Mouse (Mus musculus) embryonic facial prominence, embryonic 12.5 days (tissue): Measurements from ENCODE around the gene Cdk10. TPM values are rescaled to one million over a fixed set of nuclear protein-coding genes. Genes with fewer than 3 reads are reported as not detected.
"Not testable (repeated sequence)": the region's sequence is repeated elsewhere in the genome, so short reads cannot be mapped to it uniquely, and the experiment has no call there.

Experiments
- ATAC-seq: fragments of 200-750 bp; cut with Nextera tagmentation; 2 replicates; pipeline ENCODE4 v1.8.0; 2017; ENCODE audit not compliant: insufficient number of reproducible peaks, insufficient read depth, low FRiP score, low TSS enrichment
- H3K27ac ChIP-seq: fragments of 300-500 bp; sonication (generic); 2 replicates; pipeline ENCODE4 v1.5.1; 2016; ENCODE audit warnings: mild to moderate bottlenecking
- H3K27me3 ChIP-seq: fragments of 300-500 bp; sonication (generic); 2 replicates; pipeline ENCODE4 v1.6.1; 2016; ENCODE audit warnings: mild to moderate bottlenecking, moderate library complexity
- H3K36me3 ChIP-seq: fragments of 300-500 bp; sonication (generic); 2 replicates; pipeline ENCODE4 v1.6.1; 2016; ENCODE audit warnings: mild to moderate bottlenecking
- H3K4me1 ChIP-seq: fragments of 300-500 bp; sonication (generic); 2 replicates; pipeline ENCODE4 v1.6.1; 2016
- H3K4me2 ChIP-seq: fragments of 300-500 bp; sonication (generic); replicated peaks from 2 replicates; pipeline ENCODE4 v1.6.1; 2016; ENCODE audit warnings: mild to moderate bottlenecking, moderate library complexity
- H3K4me3 ChIP-seq: fragments of 300-500 bp; sonication (generic); 2 replicates; pipeline ENCODE4 v1.5.1; 2016; ENCODE audit warnings: mild to moderate bottlenecking
- H3K9ac ChIP-seq: fragments of 300-500 bp; sonication (generic); 2 replicates; pipeline ENCODE4 v1.6.1; 2016; ENCODE audit warnings: mild to moderate bottlenecking, moderate library complexity
- H3K9me3 ChIP-seq: fragments of 300-500 bp; sonication (generic); 2 replicates; pipeline ENCODE4 v1.6.1; 2016; ENCODE audit warnings: mild to moderate bottlenecking, moderate library complexity
- WGBS: fragments of 180-500 bp; shearing (Covaris S2); methylation state at CpG from one replicate; pipeline ENCODE4 v1.1.7; 2016; 5-methylcytosine and 5-hydroxymethylcytosine counted together
- polyA plus RNA-seq: library from polyadenylated mRNA; unstranded; fragments of >200 nt; fragmentation: Nextera tagmentation; extraction: Ambion mirVana; gene quantifications from 2 replicates; pipeline ENCODE4 v1.2.1, GENCODE M21; 2016

Gene Cdk10
- polyA plus RNA-seq, 1 experiment from 2014 or later, result 38.5 TPM

DNA sequence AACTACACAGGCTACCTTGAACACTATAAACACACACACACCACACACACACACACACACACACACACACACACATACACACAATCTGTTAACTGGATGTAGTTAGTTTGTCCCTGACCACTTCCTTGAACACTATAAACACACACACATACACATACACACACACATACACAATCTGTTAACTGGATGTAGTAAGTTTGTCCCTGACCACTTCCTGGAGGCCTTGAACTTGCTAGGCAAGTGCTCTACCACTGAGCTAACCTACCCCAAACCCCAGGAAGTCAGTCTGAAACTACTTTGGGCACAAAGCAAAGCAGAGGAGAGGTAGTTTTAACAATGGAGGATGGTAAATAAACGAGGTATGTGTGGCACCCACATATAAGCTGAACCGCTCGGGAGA lies 21.1 kb upstream of the Cdk10 start:
- H3K36me3 ChIP-seq, result peaks cover 37% of the 10 kb centered on the region
- no peak overlapping the region for H3K4me3 ChIP-seq
- no peaks in the 10 kb centered on the region for H3K27me3 ChIP-seq
- H3K9ac ChIP-seq, result no peak overlapping the region
- H3K9me3 ChIP-seq, result no peaks in the 10 kb centered on the region
- no peak overlapping the region for H3K4me2 ChIP-seq
- no peak overlapping the region for H3K27ac ChIP-seq
- H3K4me1 ChIP-seq, result no peaks in the 10 kb centered on the region
- WGBS, result 82% methylated on average over 3 of the region's 3 CpGs
- no peak for ATAC-seq

DNA sequence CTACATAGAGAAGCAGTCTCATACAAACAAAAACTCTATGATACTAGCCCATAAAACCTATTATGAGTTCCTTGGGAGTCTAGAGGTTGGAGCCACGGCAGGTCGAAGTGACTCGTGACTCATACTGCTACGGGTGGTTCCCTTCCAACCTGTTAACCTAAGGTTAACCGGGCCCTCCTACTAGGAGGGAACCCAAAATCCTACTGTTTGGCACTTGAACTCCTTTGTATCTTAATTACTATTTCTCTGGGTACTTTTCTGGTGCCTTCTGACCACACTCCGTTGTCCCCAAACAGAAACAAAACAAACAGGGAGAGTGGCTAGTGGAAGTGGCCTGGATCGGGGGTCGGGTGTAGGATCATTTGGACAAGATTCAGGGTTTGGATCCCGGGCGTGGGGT lies 12.8 kb upstream of the Cdk10 start:
- Histone ChIP-seq H3K4me1 (peaks cover 19% of the 10 kb centered on the region), H3K4me3 (peak overlapping the region; percentile 97), H3K27ac (no peak overlapping the region), H3K9me3 (no peaks in the 10 kb centered on the region), H3K9ac (peak overlapping the region; percentile 92), H3K36me3 (peaks cover 30% of the 10 kb centered on the region), H3K27me3 (no peaks in the 10 kb centered on the region), H3K4me2 (peak overlapping the region; percentile 94)
- ATAC-seq, result no peak
- WGBS, result 49% methylated on average over 10 of the region's 10 CpGs

DNA sequence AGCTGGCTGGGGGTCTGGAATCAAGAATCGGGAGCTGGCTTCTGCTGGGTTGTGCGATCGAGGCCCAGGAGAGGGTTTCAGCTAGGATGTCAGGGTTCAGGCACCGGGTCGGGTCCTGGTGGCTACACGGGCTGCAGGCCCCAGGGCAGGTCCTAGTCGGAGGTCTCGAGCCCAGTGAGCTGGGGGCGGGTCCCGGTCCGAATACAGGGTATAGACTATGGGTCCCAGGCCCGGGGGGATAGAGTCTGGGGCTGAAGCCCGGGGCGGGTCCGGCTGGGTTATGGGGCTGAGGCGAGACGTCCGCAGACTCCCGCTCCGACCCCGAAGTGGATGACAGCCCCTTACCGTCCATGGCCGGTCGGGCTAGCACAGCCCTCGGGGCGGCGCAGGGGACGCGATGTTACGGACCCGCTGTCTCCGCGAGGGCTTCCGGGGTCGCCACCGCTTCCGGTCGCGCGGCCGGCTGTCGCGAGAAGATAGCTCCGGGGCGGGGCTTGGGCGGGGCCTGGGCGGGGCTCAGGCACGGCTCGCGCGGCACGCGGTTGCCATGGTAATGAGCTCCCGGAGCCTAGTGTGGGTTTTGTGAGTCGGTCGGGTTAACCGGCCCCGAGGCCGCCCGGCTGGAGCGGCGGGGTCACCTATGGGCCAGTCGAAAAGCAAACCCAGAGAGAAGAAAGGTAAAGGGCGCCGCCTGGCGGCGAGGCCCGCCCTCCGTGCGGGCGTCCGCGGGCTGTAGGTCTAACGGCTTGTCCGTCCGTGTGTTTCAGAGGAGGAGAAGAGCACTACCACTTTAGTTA lies 12.1 kb upstream of the Cdk10 start, which contains the start of the genes Chmp1a and Spata33:
Chmp1a (minus strand) TSS at position 443 of the 797 bp plus-strand sequence.
Spata33 (plus strand) TSS at position 512 of the 797 bp plus-strand sequence.
- Histone ChIP-seq H3K9ac (peak within 1 kb of the TSS; percentile 92), H3K36me3 (peaks cover 24% of the 10 kb centered on the region), H3K9me3 (no peaks in the 10 kb centered on the region), H3K4me3 (peak within 1 kb of the TSS; percentile 97), H3K4me2 (peak within 1 kb of the TSS; percentile 94), H3K27ac (peak within 1 kb of the TSS; percentile 57), H3K4me1 (peaks cover 19% of the 10 kb centered on the region), H3K27me3 (no peaks in the 10 kb centered on the region)
- ATAC-seq, result peak; percentile 90
- WGBS, result under 1% methylated on average over 76 of the region's 76 CpGs

DNA sequence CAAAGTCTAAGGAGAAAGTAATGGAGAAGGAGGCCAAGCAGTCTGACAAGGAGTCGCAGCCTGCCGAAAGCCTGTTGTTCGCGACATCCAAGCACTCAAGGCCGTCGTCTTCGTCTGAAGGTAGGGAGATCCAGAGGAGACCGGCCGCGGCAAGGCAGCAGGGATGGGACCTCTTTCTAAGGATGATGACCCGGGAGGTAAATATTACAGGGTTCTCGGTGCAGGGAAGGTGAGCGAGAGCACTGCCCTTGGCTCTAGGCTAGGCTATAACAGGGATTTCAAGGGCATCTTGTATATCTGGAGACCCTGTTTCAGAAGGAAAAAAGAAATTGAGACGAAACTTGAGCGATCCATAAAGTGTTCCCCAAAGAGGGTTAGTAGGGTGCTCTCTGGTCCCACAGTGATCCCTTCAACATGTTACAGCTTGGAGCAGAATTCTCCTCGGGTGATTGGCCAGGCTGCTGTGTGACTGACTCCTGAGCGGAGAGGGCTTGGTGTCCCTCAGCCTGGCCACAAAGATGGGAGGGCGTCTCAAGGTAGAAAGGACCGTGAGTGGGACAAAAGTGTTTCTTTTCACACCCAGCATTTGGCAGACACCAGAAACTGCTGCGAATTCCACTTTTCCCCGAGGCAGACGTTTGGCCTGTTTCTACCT lies 11.4 kb upstream of the Cdk10 start:
- ATAC-seq, result 0 out of 2 replicates have a peak, but pooled peaks have one; percentile 11
- Histone ChIP-seq H3K27ac (peak overlapping the region; percentile 57), H3K4me2 (peak overlapping the region; percentile 94), H3K4me3 (peak overlapping the region; percentile 97), H3K27me3 (no peaks in the 10 kb centered on the region), H3K4me1 (peaks cover 19% of the 10 kb centered on the region), H3K9ac (peak overlapping the region; percentile 92), H3K36me3 (peaks cover 16% of the 10 kb centered on the region), H3K9me3 (no peaks in the 10 kb centered on the region)
- WGBS, result 21% methylated on average over 22 of the region's 22 CpGs

DNA sequence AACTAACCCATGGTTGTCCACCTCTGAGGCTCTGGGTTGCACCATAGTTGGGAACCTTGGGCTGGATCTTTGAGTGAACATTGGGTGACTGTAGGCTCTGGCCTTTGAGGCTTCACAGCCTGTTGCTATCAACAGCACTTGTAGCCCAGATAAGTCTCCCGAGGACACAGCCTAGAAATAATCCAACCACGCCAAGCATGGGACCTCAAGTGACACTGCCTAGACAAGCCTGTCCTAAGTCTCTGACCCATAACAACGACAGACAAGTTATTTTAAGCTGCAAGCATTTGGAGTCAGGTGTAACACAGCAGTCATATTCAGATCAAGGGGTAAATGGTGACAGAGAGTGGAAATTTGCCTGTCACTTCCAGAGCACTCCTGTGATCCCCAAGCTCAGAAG lies 9.2 kb upstream of the Cdk10 start:
- Histone ChIP-seq H3K9me3 (no peaks in the 10 kb centered on the region), H3K27ac (no peak overlapping the region), H3K4me2 (no peak overlapping the region), H3K36me3 (no peaks in the 10 kb centered on the region), H3K4me1 (peaks cover 19% of the 10 kb centered on the region), H3K9ac (no peak overlapping the region), H3K4me3 (no peak overlapping the region), H3K27me3 (no peaks in the 10 kb centered on the region)
- no peak for ATAC-seq
- 73% methylated on average over 3 of the region's 3 CpGs for WGBS

DNA sequence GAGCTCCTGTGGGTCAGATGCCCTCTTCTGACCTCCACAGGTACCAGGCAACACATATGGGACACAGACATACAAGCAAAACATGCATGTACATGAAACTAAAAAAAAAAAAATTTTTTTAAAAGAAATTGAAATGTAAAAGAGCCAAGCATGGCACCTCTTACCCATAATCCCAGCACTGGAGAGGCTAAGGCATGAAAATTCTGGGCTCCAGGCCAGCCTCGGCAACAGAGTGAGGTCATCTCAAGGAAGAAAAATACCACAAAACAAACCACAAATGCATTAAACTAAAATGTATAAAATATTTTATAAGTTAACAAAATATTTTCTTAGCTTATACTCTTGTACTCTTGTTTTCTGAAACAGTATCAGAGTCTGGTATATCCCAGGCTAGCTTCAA lies 3.7 kb upstream of the Cdk10 start:
- Histone ChIP-seq H3K27me3 (no peaks in the 10 kb centered on the region), H3K4me3 (no peak overlapping the region), H3K36me3 (no peaks in the 10 kb centered on the region), H3K4me1 (peaks cover 13% of the 10 kb centered on the region), H3K9me3 (no peaks in the 10 kb centered on the region), H3K9ac (no peak overlapping the region), H3K27ac (no peak overlapping the region), H3K4me2 (no peak overlapping the region)
- WGBS, result 85% methylated on average over 1 of the region's 1 CpGs
- no peak for ATAC-seq

DNA sequence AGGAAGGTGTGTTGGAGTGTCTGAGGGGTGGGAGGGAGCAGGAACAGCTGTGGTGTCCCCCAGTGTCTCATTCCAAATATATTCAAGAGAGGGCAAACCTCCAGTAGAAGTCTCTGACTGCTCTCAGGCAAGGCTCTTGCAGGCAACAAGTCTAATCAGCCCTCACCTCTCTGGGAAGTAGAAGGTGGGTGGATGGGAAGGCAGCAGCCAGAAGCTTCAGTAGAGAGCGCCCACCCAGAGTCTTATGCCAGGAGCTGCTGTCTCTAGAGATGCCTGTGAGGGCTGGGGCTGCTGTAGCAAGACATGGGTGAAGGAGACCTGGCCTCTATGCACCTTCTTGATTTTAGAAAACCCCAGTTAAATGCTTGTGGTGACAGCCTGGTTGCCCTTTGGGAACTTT lies 3.8 kb downstream of the Cdk10 start:
- Histone ChIP-seq H3K9ac (no peak overlapping the region), H3K4me3 (no peak overlapping the region), H3K9me3 (no peaks in the 10 kb centered on the region), H3K4me2 (no peak overlapping the region), H3K27ac (no peak overlapping the region), H3K36me3 (peaks cover 31% of the 10 kb centered on the region), H3K27me3 (peaks cover 12% of the 10 kb centered on the region), H3K4me1 (peaks cover 14% of the 10 kb centered on the region)
- ATAC-seq, result no peak
- WGBS, result 100% methylated on average over 1 of the region's 1 CpGs

DNA sequence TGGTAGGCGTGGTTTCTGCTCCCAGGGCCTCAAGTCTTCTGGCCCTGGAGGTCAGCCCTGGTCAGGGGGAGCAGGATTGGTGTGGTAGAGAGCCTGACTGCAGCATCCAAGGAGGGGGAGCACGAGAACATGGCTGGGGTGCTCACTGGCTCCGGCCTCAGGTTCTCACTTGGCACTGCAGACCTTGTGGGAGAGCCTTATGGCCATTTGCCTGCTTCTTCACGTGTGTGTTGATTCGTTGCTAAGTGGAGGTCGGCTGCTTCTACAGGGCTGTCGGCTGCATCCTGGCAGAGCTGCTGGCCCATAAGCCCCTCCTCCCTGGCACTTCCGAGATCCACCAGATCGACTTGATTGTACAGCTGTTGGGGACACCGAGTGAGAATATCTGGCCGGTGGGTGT lies 5.7 kb downstream of the Cdk10 start:
- H3K4me2 ChIP-seq, H3K27ac ChIP-seq, H3K9me3 ChIP-seq, H3K4me3 ChIP-seq, H3K9ac ChIP-seq, ATAC-seq: not testable (repeated sequence)
- H3K36me3 ChIP-seq, result peaks cover 31% of the 10 kb centered on the region
- H3K4me1 ChIP-seq, result peaks cover 13% of the 10 kb centered on the region
- H3K27me3 ChIP-seq, result peaks cover 29% of the 10 kb centered on the region
- 79% methylated on average over 11 of the region's 11 CpGs for WGBS

DNA sequence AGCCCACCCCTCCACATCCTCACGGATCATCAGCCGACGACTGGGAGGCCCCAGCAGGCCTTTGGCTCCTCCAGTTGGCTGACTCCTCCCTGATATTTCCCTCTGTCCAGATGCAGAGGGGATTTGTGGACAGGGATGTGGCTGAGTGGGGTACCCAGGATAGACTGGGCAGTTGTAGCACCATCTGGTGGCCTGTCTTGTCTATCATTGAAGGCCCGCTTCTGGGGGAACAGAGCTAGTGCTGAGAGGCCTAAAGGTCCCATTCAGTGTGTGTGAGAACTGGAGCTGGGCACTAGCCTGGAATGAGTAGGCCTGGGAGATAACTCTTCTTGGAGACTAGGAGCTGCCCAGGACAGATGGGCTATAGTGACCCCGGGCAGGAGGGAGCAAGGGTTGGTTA lies 7.1 kb downstream of the Cdk10 start:
- Histone ChIP-seq H3K27ac (no peak overlapping the region), H3K4me3 (no peak overlapping the region), H3K9ac (no peak overlapping the region; the same call in 1 of the 2 replicates), H3K4me1 (peaks cover 15% of the 10 kb centered on the region), H3K4me2 (no peak overlapping the region), H3K36me3 (peaks cover 30% of the 10 kb centered on the region), H3K27me3 (peaks cover 40% of the 10 kb centered on the region), H3K9me3 (no peaks in the 10 kb centered on the region)
- 59% methylated on average over 5 of the region's 5 CpGs for WGBS
- ATAC-seq, result no peak

DNA sequence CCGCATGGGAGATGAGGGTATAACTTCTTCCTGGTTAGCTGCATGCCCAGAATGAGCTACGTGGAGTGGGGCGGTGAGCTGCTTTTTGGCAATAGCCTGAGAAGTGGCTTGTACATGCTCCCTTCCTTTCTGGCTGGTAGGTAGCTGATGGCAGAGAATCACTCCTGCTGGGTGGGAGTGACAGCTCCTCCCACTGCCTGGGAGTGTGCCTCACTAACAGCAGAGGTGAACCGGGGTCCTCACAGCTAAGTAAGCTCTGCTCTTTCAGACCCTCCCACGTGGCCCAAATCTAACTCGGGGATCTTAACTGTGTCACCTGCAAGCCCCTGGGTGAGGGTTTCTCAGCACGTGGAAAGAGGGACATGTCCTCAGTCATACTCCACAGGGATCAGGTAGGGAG lies 7.9 kb downstream of the Cdk10 start:
- H3K36me3 ChIP-seq, result peaks cover 22% of the 10 kb centered on the region
- no peak overlapping the region for H3K9ac ChIP-seq
- ATAC-seq, result no peak
- 48% methylated on average over 7 of the region's 7 CpGs for WGBS
- no peak overlapping the region for H3K4me3 ChIP-seq
- no peak overlapping the region for H3K27ac ChIP-seq
- no peaks in the 10 kb centered on the region for H3K9me3 ChIP-seq
- H3K4me1 ChIP-seq, result peaks cover 15% of the 10 kb centered on the region
- peaks cover 40% of the 10 kb centered on the region for H3K27me3 ChIP-seq
- H3K4me2 ChIP-seq, result no peak overlapping the region

DNA sequence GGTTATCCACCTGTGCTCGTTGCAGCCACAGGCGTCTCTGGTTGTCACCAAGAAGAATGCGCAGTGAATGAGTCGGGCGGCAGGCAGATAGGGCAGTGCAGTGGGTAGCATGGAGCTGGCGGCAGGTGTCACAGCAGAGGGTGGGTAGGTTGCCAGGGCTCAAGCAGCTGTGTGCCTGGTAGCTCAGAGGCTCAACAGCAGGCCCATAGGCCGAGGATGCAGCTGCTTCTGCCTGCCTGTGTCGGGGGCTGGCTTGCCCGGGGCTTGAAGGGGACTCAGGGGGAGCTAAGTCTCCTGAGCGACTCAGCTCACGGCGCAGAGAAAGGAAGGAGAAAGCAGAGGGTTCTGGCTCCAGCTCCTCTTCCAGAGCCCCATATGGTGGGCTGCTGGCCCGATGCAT lies 8.7 kb downstream of the Cdk10 start:
- no peak overlapping the region for H3K4me2 ChIP-seq
- peaks cover 15% of the 10 kb centered on the region for H3K36me3 ChIP-seq
- H3K27me3 ChIP-seq, result peaks cover 40% of the 10 kb centered on the region
- no peak overlapping the region for H3K9ac ChIP-seq
- H3K27ac ChIP-seq, result no peak overlapping the region
- 58% methylated on average over 13 of the region's 13 CpGs for WGBS
- no peak for ATAC-seq
- peaks cover 15% of the 10 kb centered on the region for H3K4me1 ChIP-seq
- H3K4me3 ChIP-seq, result no peak overlapping the region
- H3K9me3 ChIP-seq, result no peaks in the 10 kb centered on the region

DNA sequence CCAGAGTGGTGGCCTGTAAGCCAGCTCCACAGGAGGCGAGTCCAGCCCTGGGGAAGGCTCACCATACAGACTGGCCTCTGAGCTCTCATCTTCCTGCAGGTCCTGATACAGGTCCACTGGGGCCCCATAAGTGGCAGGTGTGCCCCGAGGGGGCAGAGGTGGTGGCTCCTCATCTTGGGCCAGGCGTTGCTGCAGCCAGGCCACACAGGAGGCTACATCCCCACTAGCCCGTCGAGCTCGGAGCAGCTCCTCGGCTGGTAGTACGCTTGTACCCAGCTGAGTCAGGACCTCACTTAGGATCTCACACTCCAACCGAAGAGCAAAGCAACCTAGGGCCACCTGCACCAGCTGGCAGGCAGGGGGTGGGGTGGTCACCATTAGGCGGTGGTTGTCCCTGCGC lies 9.1 kb downstream of the Cdk10 start:
- peaks cover 40% of the 10 kb centered on the region for H3K27me3 ChIP-seq
- peaks cover 15% of the 10 kb centered on the region for H3K4me1 ChIP-seq
- WGBS, result 74% methylated on average over 11 of the region's 11 CpGs
- peaks cover 10% of the 10 kb centered on the region for H3K36me3 ChIP-seq
- H3K9ac ChIP-seq, result no peak overlapping the region
- no peaks in the 10 kb centered on the region for H3K9me3 ChIP-seq
- H3K27ac ChIP-seq, result no peak overlapping the region
- H3K4me2 ChIP-seq, result no peak overlapping the region
- H3K4me3 ChIP-seq, result no peak overlapping the region
- no peak for ATAC-seq
